ENCODE assay signal across 9 mouse cellular contexts in the genomic region with DNA sequence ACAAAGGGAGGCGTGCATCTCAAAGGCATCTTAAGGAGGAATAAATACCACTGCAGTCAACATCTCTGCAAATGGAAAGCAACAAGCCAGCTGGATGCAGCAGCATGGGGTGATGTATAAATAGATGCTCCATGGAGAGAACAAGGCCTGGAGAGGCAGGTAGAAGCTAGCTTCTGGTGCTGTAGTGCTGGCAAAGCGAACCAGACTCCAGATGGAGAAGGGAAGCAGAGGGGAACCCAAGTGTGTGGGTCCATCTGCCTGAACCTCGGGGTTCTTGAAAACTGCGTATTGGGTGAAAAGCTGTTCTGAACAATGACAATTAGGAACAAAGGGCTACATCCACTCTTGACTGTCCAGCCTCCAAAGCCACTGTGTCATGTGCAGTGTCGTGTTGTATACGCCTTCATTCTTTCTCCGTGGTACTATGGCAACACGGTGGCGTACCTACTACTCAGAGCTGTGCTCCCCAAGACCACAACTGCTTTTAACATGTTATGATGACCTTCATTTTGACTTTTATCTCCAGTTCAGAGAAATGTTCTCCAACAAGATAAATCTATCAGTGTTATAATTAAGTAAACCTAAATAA. TPM values are rescaled to one million over a fixed set of nuclear protein-coding genes. Genes with fewer than 3 reads are reported as not detected.
DNase-seq lines count a peak whose midpoint lies in the region; ATAC-seq and TF ChIP-seq lines count a peak whose summit lies in the region.
"Had no signal": no experiment of that assay in that cellular context is flagged by ENCODE, and none has a peak within 500 bp of the region (broad histone marks: within the 10 kb centered on the region; RNA-seq: fewer than 3 reads in every experiment).

No protein-coding gene starts in this region.

- H3K9ac ChIP-seq in forebrain, embryonic 15.5 days (replicated peaks): no peak overlapping the region
- H3K9ac ChIP-seq in midbrain, embryonic 16.5 days (ENCODE audit: low read depth, low read length): no peak overlapping the region
- no peak overlapping the region for H3K9ac ChIP-seq in intestine, postnatal 0 days (ENCODE audit: low read depth, low read length)

- peak; percentile 68 for ATAC-seq in forebrain, embryonic 15.5 days (replicated peaks)
- peak; percentile 62; the same call in 1 of the 2 replicates for ATAC-seq in midbrain, embryonic 16.5 days
- ATAC-seq in intestine, postnatal 0 days: no peak

- no peak overlapping the region for H3K4me2 ChIP-seq in forebrain, embryonic 15.5 days (replicated peaks)
- H3K4me2 ChIP-seq in midbrain, embryonic 16.5 days (ENCODE audit: low read length): no peak overlapping the region
- H3K4me2 ChIP-seq in intestine, postnatal 0 days (replicated peaks; ENCODE audit: low read depth): no peak overlapping the region

- H3K27me3 ChIP-seq in forebrain, embryonic 15.5 days: no peaks in the 10 kb centered on the region
- no peaks in the 10 kb centered on the region for H3K27me3 ChIP-seq in midbrain, embryonic 16.5 days (ENCODE audit: control insufficient read depth, insufficient read depth, low read depth, low read length)
- no peaks in the 10 kb centered on the region for H3K27me3 ChIP-seq in intestine, postnatal 0 days (replicated peaks; ENCODE audit: control insufficient read depth, insufficient read depth, low read length)

- peak overlapping the region; percentile 38; the same call in 1 of the 2 replicates for H3K27ac ChIP-seq in forebrain, embryonic 15.5 days (replicated peaks)
- H3K27ac ChIP-seq in midbrain, embryonic 16.5 days (ENCODE audit: low read length): no peak overlapping the region
- no peak overlapping the region for H3K27ac ChIP-seq in intestine, postnatal 0 days (ENCODE audit: low read depth, low read length)
- H3K27ac ChIP-seq: macrophage had no signal

- no peaks in the 10 kb centered on the region for H3K36me3 ChIP-seq in forebrain, embryonic 15.5 days
- H3K36me3 ChIP-seq in midbrain, embryonic 16.5 days (ENCODE audit: control insufficient read depth, insufficient read depth, low read length): no peaks in the 10 kb centered on the region
- H3K36me3 ChIP-seq in intestine, postnatal 0 days (ENCODE audit: control insufficient read depth, insufficient read depth): no peaks in the 10 kb centered on the region

- H3K9me3 ChIP-seq in forebrain, embryonic 15.5 days: no peaks in the 10 kb centered on the region
- no peaks in the 10 kb centered on the region for H3K9me3 ChIP-seq in midbrain, embryonic 16.5 days (replicated peaks; ENCODE audit: control insufficient read depth, low read length, poor library complexity, severe bottlenecking)
- H3K9me3 ChIP-seq in intestine, postnatal 0 days (ENCODE audit: control insufficient read depth): no peaks in the 10 kb centered on the region

- peak; percentile 13 for DNase-seq in embryo, embryonic 10.5 days (ENCODE audit: low spot score)
- no peak for DNase-seq in embryo, embryonic 9.5 days (ENCODE audit: extremely low spot score)
- DNase-seq in layer of hippocampus, adult 9-10 months (ENCODE audit: low spot score): peak; percentile 47
- DNase-seq in urinary bladder, adult 18-20 months (ENCODE audit: low spot score in 2 of 2): no peak
- DNase-seq in heart, adult 18-20 months: no peak

- TF ChIP-seq CTCF in intestine, postnatal 0 days (IDR thresholded peaks at IDR 0.05; ENCODE audit: low read depth): no peak

- H3K4me3 ChIP-seq in forebrain, embryonic 15.5 days: no peak overlapping the region
- no peak overlapping the region for H3K4me3 ChIP-seq in midbrain, embryonic 16.5 days (ENCODE audit: low read depth, low read length)
- H3K4me3 ChIP-seq in intestine, postnatal 0 days (ENCODE audit: low read depth, low read length): no peak overlapping the region

- 62% methylated on average over 9 of the region's 9 CpGs for WGBS in forebrain, embryonic 15.5 days
- 49% methylated on average over 9 of the region's 9 CpGs for WGBS in midbrain, embryonic 16.5 days
- WGBS in intestine, postnatal 0 days: 77% methylated on average over 9 of the region's 9 CpGs

- peaks cover 10% of the 10 kb centered on the region for H3K4me1 ChIP-seq in forebrain, embryonic 15.5 days
- peaks cover 4% of the 10 kb centered on the region; the same call in 1 of the 2 replicates for H3K4me1 ChIP-seq in midbrain, embryonic 16.5 days (ENCODE audit: control insufficient read depth, insufficient read depth, low read length)
- H3K4me1 ChIP-seq in intestine, postnatal 0 days (replicated peaks; ENCODE audit: control insufficient read depth, insufficient read depth, low read length): no peaks in the 10 kb centered on the region

RNA-seq across cellular contexts. Expression of a gene that starts 53.8 kb away (rescaled TPM):
- polyA plus RNA-seq in forebrain, embryonic 15.5 days (2015; fragmentation: Nextera tagmentation; extraction: Ambion mirVana): 1.9 TPM in 2 replicates
- 2.9 and 4.2 TPM in 2 replicates for polyA plus RNA-seq in midbrain, embryonic 16.5 days (2015; fragmentation: Nextera tagmentation; extraction: Ambion mirVana)
- 0.93 and 0.98 TPM in 2 replicates for polyA plus RNA-seq in intestine, postnatal 0 days (2015; fragmentation: Nextera tagmentation; extraction: Ambion mirVana)
- under 1 TPM; 0.80 to 0.97 TPM for total RNA-seq in heart, adult 18-20 months (2021)
- polyA plus RNA-seq: macrophage had no signal

Comparison
In these comparisons a context has a peak if more than half of its experiments do, and no peak if none do; other contexts are left out.
1. DNase-seq: peak in embryo, embryonic 10.5 days (single experiment) and layer of hippocampus, adult 9-10 months (single experiment); none in embryo, embryonic 9.5 days (single experiment), urinary bladder, adult 18-20 months (0 of 2) and heart, adult 18-20 months (0 of 2).